Mouse (Mus musculus) urinary bladder, postnatal 14 days (tissue): ENCODE measurements at regions not wholly inside any gene's neighbourhood (a gene's known extent, or its start where the extent isn't known, plus 50 kb on each side); places are given as distances from the start of the nearest gene placed in this dataset.

Experiments used
- DNase-seq: peaks from one replicate; pipeline ENCODE4 v3.0.0; 2021; ENCODE audit warnings: low spot score

- DNase-seq: peak; percentile 6
These were observed 230.0 kb downstream of the Poteg start for GRCm38 (mm10) chr8:27677143-27678106.

- DNase-seq: peak; percentile 13
These were observed 231.7 kb downstream of the Poteg start for GRCm38 (mm10) chr8:27679164-27679563.

DNA sequence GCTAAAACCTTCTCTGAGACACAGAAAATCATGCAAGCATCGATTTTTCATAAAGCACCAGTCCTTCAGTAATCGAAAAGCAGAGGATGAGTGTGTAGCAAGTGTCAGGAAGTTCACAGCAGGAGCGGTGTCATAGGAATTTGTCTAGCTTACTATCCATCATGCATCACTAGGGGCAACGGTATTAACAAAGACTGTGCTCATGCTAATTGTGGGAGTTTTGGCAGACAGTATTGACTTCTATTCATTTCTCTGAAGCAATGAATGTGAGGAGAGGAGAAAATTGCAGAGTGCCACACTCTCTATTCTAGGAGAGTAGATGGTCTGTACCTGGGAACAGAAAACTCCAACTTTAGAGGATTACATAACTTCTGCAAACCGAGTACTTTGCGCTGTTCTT is 274.5 kb downstream of the Poteg start:
- no peak for DNase-seq

- DNase-seq: no peak
These were observed 322.8 kb downstream of the Poteg start for GRCm38 (mm10) chr8:27770296-27770695.

DNA sequence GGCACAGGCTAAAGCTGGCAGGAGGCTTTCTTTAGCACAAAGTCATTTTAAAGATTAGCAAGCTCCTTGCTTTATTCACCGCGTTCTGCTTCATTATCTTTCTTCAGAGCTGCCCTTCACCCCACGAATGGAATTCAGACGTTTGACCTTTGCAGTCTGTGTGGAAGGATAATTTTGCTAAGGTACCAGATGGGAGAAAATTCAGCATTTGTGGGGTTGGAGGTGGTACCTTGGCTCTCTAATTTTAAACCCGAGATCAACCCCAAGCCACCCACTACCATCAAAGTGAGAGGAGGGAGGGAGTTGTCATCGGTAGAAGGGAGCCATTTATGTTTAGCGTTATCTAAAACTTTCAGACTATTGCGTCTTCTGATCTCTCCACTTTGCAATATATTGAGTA is 323.3 kb downstream of the Poteg start:
- no peak for DNase-seq

DNA sequence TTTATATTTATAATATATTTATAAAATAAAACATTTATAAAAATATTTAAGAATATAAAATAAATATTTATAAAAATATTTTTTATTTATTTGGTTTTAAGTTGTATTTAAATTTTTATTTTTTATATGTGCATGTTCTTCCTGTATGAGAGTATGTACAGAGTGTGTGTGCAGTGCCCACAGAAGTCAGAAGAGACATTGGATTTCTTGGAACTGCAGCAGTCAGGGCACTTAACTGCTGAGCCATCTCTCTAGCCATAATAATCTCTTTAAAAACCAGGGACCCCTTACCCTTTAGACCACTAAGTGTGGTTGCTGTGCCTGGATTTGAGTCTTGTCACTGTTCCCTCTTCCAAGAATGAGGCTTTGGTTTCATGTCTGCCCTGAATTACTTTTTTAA is 323.8 kb downstream of the Poteg start:
- DNase-seq: no peak

DNA sequence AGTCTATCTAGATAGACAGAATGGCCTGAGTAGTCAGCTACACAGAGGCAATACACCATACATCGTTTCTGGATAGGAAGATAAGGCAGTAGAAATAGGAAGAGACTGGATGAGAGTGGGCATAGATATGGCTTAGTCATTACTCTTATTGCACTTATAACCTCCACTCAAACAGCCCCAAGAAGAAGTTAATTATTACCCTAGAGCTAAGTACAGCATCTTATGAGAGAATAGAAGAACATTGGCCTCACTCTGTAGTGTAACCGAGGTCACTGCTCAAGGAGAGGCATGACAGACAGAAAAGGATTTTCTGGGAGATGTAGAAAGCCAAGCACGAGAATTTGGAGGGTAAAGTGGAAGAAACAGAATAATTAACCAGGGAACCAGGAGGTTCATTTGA is 331.5 kb downstream of the Poteg start:
- no peak for DNase-seq
